17 mouse cellular contexts compared by ENCODE assay signal in genomic region chr6:29208178-29208577, GRCm38 (mm10). TPM values are rescaled to one million over a fixed set of nuclear protein-coding genes. Genes with fewer than 3 reads are reported as not detected.
DNase-seq lines count a peak whose midpoint lies in the region; ATAC-seq and TF ChIP-seq lines count a peak whose summit lies in the region.
"Had no signal": no experiment of that assay in that cellular context is flagged by ENCODE, and none has a peak within 500 bp of the region (broad histone marks: within the 10 kb centered on the region; RNA-seq: fewer than 3 reads in every experiment).

No protein-coding gene starts in this region.

- H3K9me3 ChIP-seq in forebrain, embryonic 12.5 days: no peaks in the 10 kb centered on the region
- H3K9me3 ChIP-seq in forebrain, postnatal 0 days (ENCODE audit: low read length): no peaks in the 10 kb centered on the region
- no peaks in the 10 kb centered on the region for H3K9me3 ChIP-seq in intestine, embryonic 14.5 days (ENCODE audit: control insufficient read depth, low read length)
- no peaks in the 10 kb centered on the region for H3K9me3 ChIP-seq in intestine, embryonic 15.5 days
- H3K9me3 ChIP-seq: lung, embryonic 15.5 days; stomach, embryonic 15.5 days had no signal

- ATAC-seq in forebrain, embryonic 12.5 days (ENCODE audit: low FRiP score): no peak
- ATAC-seq in forebrain, postnatal 0 days: no peak
- ATAC-seq in intestine, embryonic 14.5 days (replicated peaks; ENCODE audit: low FRiP score, low TSS enrichment, low read depth): no peak
- ATAC-seq in intestine, embryonic 15.5 days: no peak
- ATAC-seq: hindbrain, postnatal 0 days had no signal

- no peak overlapping the region for H3K27ac ChIP-seq in forebrain, embryonic 12.5 days
- no peak overlapping the region for H3K27ac ChIP-seq in forebrain, postnatal 0 days (ENCODE audit: low read depth, low read length)
- no peak overlapping the region for H3K27ac ChIP-seq in intestine, embryonic 14.5 days (ENCODE audit: low read depth)
- no peak overlapping the region for H3K27ac ChIP-seq in intestine, embryonic 15.5 days
- H3K27ac ChIP-seq: hindbrain, postnatal 0 days; lung, embryonic 15.5 days; stomach, embryonic 15.5 days had no signal

- no peak for DNase-seq in forebrain, postnatal 0 days
- peak; percentile 12 for DNase-seq in intestine, embryonic 14.5 days (ENCODE audit: low spot score)
- DNase-seq in 416B (ENCODE audit: low read depth): peak; percentile 48
- DNase-seq in lung, postnatal 10 days: peak; percentile 76
- no peak for DNase-seq in B cell, adult 2 months
- DNase-seq: cerebellum, adult 9-10 months; heart, postnatal 10 days; kidney, adult 9 months; kidney, postnatal 4 days; right cerebral cortex, postnatal 14 days; thymus, postnatal 14 days had no signal

- H3K4me1 ChIP-seq in forebrain, embryonic 12.5 days: peaks cover 29% of the 10 kb centered on the region
- H3K4me1 ChIP-seq in forebrain, postnatal 0 days (ENCODE audit: insufficient read depth): 0 out of 2 replicates have a peak, but pooled peaks cover 5% of the 10 kb centered on the region
- peaks cover 12% of the 10 kb centered on the region for H3K4me1 ChIP-seq in intestine, embryonic 14.5 days (replicated peaks; ENCODE audit: control insufficient read depth, insufficient read depth, low read length)
- peaks cover 13% of the 10 kb centered on the region; the same call in 1 of the 2 replicates for H3K4me1 ChIP-seq in intestine, embryonic 15.5 days (replicated peaks)

- peak overlapping the region; percentile 12; the same call in 1 of the 2 replicates for H3K9ac ChIP-seq in forebrain, embryonic 12.5 days
- H3K9ac ChIP-seq in forebrain, postnatal 0 days: no peak overlapping the region
- H3K9ac ChIP-seq in intestine, embryonic 14.5 days (ENCODE audit: low read length): no peak overlapping the region
- no peak overlapping the region for H3K9ac ChIP-seq in intestine, embryonic 15.5 days
- H3K9ac ChIP-seq: lung, embryonic 15.5 days; stomach, embryonic 15.5 days had no signal

- H3K36me3 ChIP-seq in forebrain, embryonic 12.5 days (replicated peaks): peaks cover 28% of the 10 kb centered on the region
- peaks cover 37% of the 10 kb centered on the region for H3K36me3 ChIP-seq in forebrain, postnatal 0 days (ENCODE audit: insufficient read depth)
- peaks cover 34% of the 10 kb centered on the region for H3K36me3 ChIP-seq in intestine, embryonic 14.5 days (ENCODE audit: control insufficient read depth, insufficient read depth, low read length)
- peaks cover 14% of the 10 kb centered on the region for H3K36me3 ChIP-seq in intestine, embryonic 15.5 days

- no peak for TF ChIP-seq CTCF in forebrain, postnatal 0 days (IDR thresholded peaks at IDR 0.05; ENCODE audit: low read depth)

- WGBS in forebrain, embryonic 12.5 days: 86% methylated on average over 5 of the region's 5 CpGs
- WGBS in forebrain, postnatal 0 days: 79% methylated on average over 5 of the region's 5 CpGs
- WGBS in intestine, embryonic 14.5 days: 83% methylated on average over 5 of the region's 5 CpGs
- WGBS in intestine, embryonic 15.5 days: 79% methylated on average over 5 of the region's 5 CpGs

- peaks cover 1% of the 10 kb centered on the region for H3K27me3 ChIP-seq in forebrain, embryonic 12.5 days
- H3K27me3 ChIP-seq in forebrain, postnatal 0 days (ENCODE audit: insufficient read depth, low read length): no peaks in the 10 kb centered on the region
- H3K27me3 ChIP-seq in intestine, embryonic 14.5 days (replicated peaks; ENCODE audit: control insufficient read depth, insufficient read depth, low read length): no peaks in the 10 kb centered on the region
- no peaks in the 10 kb centered on the region for H3K27me3 ChIP-seq in intestine, embryonic 15.5 days (replicated peaks)
- H3K27me3 ChIP-seq: lung, embryonic 15.5 days; stomach, embryonic 15.5 days had no signal

- H3K4me2 ChIP-seq in forebrain, embryonic 12.5 days: no peak overlapping the region
- H3K4me2 ChIP-seq in forebrain, postnatal 0 days (ENCODE audit: low read depth): no peak overlapping the region
- H3K4me2 ChIP-seq in intestine, embryonic 14.5 days (ENCODE audit: low read length): no peak overlapping the region
- H3K4me2 ChIP-seq in intestine, embryonic 15.5 days (replicated peaks): no peak overlapping the region
- H3K4me2 ChIP-seq: lung, embryonic 15.5 days; stomach, embryonic 15.5 days had no signal

- no peak overlapping the region for H3K4me3 ChIP-seq in forebrain, embryonic 12.5 days (replicated peaks)
- H3K4me3 ChIP-seq in forebrain, postnatal 0 days (ENCODE audit: low read depth, low read length): no peak overlapping the region
- no peak overlapping the region for H3K4me3 ChIP-seq in intestine, embryonic 14.5 days (ENCODE audit: low read depth, low read length)
- no peak overlapping the region for H3K4me3 ChIP-seq in intestine, embryonic 15.5 days (replicated peaks)
- H3K4me3 ChIP-seq: lung, embryonic 15.5 days; stomach, embryonic 15.5 days had no signal

RNA-seq across cellular contexts. Expression of gene Impdh1, which starts 8.0 kb away (rescaled TPM):
- polyA plus RNA-seq in forebrain, embryonic 12.5 days (2016; fragmentation: Nextera tagmentation; extraction: Ambion mirVana): 36.3 and 39.8 TPM in 2 replicates
- 27.2 and 42.8 TPM in 2 replicates for total RNA-seq in forebrain, postnatal 0 days (2014; rRNA removed)
- polyA plus RNA-seq in forebrain, postnatal 0 days (2015; fragmentation: Nextera tagmentation; extraction: Ambion mirVana): 65.9 and 70.6 TPM in 2 replicates
- polyA plus RNA-seq in intestine, embryonic 14.5 days (2014; fragmentation: Nextera tagmentation; extraction: Ambion mirVana): 47.5 and 48.1 TPM in 2 replicates
- polyA plus RNA-seq in intestine, embryonic 15.5 days (2015; fragmentation: Nextera tagmentation; extraction: Ambion mirVana): 44.7 and 44.8 TPM in 2 replicates

RNA-seq across cellular contexts. Expression of gene Prrt4, which starts 28.8 kb away (rescaled TPM):
- 1.1 and 1.2 TPM in 2 replicates for polyA plus RNA-seq in forebrain, embryonic 12.5 days (2016; fragmentation: Nextera tagmentation; extraction: Ambion mirVana)
- 17.6 and 23.5 TPM in 2 replicates for total RNA-seq in forebrain, postnatal 0 days (2014; rRNA removed)
- polyA plus RNA-seq in forebrain, postnatal 0 days (2015; fragmentation: Nextera tagmentation; extraction: Ambion mirVana): 9.0 and 12.1 TPM in 2 replicates
- polyA plus RNA-seq in intestine, embryonic 14.5 days (2014; fragmentation: Nextera tagmentation; extraction: Ambion mirVana): 0.52 and 0.78 TPM in 2 replicates
- 0.40 and 0.50 TPM in 2 replicates for polyA plus RNA-seq in intestine, embryonic 15.5 days (2015; fragmentation: Nextera tagmentation; extraction: Ambion mirVana)
- total RNA-seq: liver, adult 2 months had no signal

RNA-seq across cellular contexts. Expression of gene Rbm28, which starts 43.4 kb away (rescaled TPM):
- 62.9 and 67.6 TPM in 2 replicates for polyA plus RNA-seq in forebrain, embryonic 12.5 days (2016; fragmentation: Nextera tagmentation; extraction: Ambion mirVana)
- total RNA-seq in forebrain, postnatal 0 days (2014; rRNA removed): 32.8 and 33.5 TPM in 2 replicates
- polyA plus RNA-seq in forebrain, postnatal 0 days (2015; fragmentation: Nextera tagmentation; extraction: Ambion mirVana): 14.7 and 18.0 TPM in 2 replicates
- polyA plus RNA-seq in intestine, embryonic 14.5 days (2014; fragmentation: Nextera tagmentation; extraction: Ambion mirVana): 44.6 and 49.7 TPM in 2 replicates
- polyA plus RNA-seq in intestine, embryonic 15.5 days (2015; fragmentation: Nextera tagmentation; extraction: Ambion mirVana): 24.9 and 28.4 TPM in 2 replicates

Comparison
In these comparisons a context has a peak if more than half of its experiments do, and no peak if none do; other contexts are left out.
1. DNase-seq: peak in intestine, embryonic 14.5 days (single experiment), 416B (single experiment) and lung, postnatal 10 days (single experiment); none in forebrain, postnatal 0 days (single experiment) and B cell, adult 2 months (0 of 2).